Mouse (Mus musculus) layer of hippocampus, adult 18-20 months (tissue): Measurements from ENCODE around the gene Ms4a6d. TPM values are rescaled to one million over a fixed set of nuclear protein-coding genes. Genes with fewer than 3 reads are reported as not detected.

ENCODE experiments used
- DNase-seq, 2 experiments: peaks; one replicate each; pipeline ENCODE4 v3.0.0; 2022; ENCODE audit warnings: low spot score in 2 of 2
- long read RNA-seq: library from polyadenylated mRNA; stranded (forward); transcript quantifications from one replicate; pipeline ENCODE4 v2.0.0, GENCODE M21; 2021
- total RNA-seq, 2 experiments: library from RNA; stranded (reverse); gene quantifications; 2 replicates each; pipeline ENCODE4 v1.2.3; 2021

The Ms4a6d gene
- 1 to 10 TPM; 1.4 TPM for total RNA-seq
- long read RNA-seq, partial matches to known transcripts: 0 of 2 reads
- long read RNA-seq, other reads (novel, unspliced or antisense): 0 of 2 reads

DNA sequence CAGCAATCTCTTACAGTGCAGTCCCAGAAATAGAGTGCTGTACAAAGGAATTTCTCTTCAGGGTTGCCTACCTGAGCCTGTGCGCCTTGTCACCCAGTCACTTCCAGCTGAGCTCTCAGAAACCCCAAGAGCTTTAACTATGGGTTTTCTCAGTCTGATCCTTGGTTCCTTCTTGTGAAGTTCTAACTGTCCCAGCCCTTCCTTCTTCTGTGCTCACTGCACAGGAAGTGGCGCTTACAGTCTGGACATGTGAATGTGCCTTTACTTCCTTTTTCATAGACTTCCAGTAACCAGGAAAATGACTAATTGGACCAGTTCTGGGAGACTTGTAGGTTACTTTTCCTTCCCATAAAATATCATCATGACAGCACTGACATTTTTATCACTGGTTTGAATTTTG, at the start of gene Ms4a6d:
Ms4a6d (minus strand) TSS at position 247 of the 400 bp plus-strand sequence.
- DNase-seq: no peak

DNA sequence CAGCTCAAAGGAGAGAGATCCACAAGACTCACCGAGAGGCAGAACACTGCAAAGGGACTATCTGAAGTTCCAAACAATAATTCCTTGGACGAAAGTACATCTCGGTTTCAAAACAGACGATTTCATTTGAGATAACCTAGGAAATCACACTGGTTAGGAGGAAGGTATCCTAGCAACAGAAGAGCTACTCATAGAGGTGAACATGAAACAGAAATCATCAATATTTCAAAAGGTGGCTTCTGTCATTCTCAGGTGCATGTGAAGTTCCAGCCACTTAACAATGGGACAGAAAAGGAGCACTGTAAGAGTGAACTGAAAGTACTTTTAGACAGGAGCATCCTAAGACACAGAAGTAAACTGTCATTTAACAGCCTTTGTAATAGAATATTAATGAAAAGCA, 44.9 kb upstream of the Ms4a6d start:
- DNase-seq: no peak

DNA sequence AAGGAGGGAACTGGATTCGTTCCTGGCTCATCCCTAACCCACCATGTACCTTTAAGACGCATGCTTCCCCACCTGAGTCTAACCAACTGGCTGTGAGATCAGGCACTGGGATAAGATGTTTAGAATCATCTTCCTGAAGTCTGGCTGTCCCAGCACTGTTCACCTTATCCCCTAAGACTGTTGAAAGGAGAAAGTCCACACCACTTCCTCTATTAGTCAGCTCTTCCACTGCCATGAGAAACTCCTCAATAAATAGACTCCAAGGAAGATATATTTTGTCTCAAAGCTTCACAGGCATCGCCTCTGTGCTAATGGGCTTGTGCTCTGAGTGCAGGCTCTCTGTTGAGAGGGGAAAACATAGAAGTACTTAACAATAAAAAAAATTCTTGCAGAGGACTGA, 41.5 kb upstream of the Ms4a6d start:
- no peak for DNase-seq

DNA sequence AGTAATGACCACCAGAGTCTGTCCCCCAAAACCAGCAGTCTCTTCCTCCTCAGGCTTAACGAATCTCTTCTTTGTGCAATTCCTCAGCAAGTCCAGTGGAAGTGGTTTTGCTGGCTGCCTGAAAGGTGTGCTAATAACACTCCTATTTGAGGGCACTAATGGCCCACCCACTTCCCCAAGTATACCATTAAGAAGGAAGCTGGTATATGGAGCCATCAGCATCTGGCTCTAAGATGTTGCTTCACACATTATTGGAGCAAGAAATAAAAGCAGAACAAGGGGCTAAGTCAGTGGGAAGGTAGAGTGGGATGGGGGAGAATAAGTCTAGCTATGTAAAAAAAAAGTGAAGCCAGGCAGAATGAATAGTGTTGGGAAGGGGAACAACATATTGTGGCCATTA, 36.1 kb upstream of the Ms4a6d start, which contains the start of gene Ms4a3:
Ms4a3 (minus strand) TSS at position 120 of the 400 bp plus-strand sequence.
- DNase-seq: no peak

DNA sequence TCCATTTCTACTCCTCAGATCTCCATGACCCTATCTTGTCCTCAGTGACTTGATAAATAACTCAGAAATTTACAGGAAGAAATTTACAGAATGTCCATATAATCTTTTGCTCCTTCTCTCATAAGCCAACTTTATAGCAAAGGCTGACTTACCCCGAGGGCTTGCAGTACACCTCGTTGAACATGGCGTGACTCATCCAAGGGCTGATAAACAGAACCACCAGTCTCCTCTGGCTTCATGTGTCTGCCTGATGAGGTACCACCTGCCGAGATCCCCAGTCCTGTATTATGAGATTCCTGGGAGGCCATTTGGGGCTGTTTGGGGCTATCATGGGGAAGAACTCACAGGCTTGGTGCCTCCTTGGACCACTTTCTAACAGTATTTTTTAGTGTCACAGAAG, 34.4 kb upstream of the Ms4a6d start:
- DNase-seq: no peak

DNA sequence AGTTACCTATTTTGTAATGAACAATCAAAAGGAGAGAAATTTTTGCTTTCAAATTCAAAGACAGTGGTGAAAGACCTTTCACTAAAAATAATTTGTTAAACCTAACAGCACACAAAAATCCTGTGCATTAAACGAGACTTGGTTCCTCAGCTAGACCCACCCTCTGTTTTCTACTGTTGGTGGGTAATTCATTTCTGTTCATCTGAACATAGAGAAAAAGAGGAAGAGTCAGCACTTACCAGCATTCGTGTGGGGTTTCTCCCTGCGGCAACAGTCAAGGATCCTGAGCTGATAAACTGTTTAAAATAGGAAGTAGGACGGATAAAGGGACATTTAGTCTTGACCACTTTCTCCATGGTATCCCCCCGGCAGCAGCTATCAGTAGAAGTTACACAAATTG, 30.9 kb upstream of the Ms4a6d start:
- no peak for DNase-seq

DNA sequence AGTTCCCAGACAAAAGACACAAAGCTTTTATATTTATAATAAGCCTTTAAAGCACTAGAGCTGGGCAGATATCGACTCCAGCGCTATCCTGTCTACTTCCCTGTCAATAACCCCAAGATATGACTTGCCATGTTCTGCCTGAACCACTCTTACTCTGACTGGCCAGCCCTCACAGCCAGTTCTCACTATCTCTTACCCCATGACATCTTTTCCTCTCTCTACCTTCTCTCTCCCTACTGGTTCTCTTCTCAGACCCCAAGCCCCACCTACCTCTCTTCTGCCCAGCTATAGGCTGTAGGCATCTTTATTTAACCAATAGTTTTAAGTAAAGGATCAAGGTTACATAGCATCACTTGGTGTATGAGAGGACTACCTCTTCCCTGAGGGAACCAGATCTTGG, 29.7 kb upstream of the Ms4a6d start:
- no peak for DNase-seq

DNA sequence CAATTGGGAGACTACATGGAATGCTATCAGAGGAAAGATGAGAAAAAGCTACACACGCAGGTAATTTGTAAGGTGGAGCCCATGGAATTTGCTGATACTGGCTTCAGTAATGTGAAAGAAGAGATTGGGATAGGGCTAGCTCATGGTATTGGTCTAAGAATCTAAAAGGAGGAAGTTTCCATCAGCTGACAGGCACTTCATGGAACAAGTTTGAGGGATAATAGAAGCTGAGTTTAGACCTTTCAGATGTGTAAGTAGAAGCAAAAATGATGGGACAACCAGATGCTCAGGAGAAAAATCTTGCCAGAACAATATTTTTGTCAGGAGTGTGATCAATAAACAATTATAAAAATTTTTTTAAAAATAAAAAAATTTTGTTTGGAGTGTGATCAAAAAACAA, 29.1 kb upstream of the Ms4a6d start:
- DNase-seq: no peak

DNA sequence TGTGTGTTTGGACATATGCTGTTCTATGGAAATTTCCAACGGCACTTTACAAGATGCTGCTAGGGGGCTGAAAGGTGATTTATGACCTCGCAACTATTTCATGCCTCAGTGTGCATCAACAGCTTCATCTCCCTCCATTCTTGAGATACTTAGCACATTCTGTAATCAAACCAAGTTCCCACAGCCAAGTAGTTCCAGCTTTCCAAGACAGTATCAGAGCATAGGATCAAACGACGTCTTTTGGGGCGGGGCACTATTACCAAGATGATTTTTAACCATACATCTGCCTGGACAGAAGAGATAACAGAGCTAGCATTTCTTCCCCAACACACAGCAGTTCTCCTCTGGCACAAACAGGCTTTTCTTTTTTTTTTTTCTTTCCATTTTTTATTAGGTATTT, 20.6 kb upstream of the Ms4a6d start:
- no peak for DNase-seq

DNA sequence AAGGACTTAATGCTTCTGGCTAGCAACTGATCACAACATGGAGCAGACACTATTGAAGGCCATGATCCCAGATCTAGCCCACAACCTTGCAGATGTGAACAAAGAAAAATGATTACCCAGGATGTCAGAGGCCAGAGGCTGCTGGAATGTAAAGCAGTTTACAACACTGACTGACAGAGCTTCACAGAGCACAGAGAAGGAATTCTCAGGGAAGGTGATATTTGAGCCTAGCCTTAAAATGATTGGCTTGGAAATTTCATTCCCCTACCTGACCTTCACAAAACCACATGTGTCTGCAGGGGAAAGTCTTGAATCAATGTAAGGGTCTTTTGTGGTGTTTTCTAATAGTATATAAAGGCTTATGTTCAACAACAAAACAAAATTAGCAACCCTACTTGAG, 20.2 kb upstream of the Ms4a6d start:
- no peak for DNase-seq

DNA sequence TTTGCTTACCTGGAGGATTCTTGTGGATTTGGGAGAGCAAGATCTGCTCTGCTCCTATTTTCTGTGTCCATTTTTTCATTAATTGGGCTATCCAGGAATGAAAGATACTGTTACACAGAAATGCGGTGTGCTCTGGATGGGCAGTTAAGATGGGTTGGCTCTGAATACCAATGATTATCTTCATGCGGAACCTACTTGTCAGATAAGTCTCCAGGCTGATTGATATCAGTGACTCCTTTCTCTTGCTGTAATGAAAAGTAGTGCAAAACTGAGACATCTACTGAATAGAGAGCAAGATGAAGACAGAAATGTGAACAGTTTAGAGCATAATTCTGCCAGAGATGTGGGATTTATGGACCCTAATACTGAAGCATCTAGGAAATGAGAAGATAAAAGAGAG, 18.9 kb upstream of the Ms4a6d start, which contains the start of gene Ms4a2:
Ms4a2 (minus strand) TSS at position 169 of the 400 bp plus-strand sequence.
- no peak for DNase-seq

DNA sequence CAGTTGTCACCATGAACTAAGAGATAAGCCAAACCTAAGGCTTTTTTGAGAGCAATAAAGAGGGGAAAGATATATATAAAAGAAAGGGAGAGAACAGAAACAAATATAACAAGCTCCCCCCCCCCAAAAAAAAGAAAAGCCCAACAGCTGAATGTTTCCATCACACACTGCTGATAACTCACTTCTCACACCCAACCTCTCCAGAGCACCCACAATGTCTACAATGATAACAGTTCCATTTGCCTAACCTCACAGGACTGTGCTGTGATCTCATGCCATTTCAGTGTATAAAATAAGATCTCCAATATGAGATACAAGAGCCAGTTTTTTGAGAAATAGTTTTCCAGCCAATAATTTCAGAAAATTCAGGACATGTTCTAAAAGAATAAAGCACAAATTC, 13.3 kb upstream of the Ms4a6d start:
- DNase-seq: no peak

DNA sequence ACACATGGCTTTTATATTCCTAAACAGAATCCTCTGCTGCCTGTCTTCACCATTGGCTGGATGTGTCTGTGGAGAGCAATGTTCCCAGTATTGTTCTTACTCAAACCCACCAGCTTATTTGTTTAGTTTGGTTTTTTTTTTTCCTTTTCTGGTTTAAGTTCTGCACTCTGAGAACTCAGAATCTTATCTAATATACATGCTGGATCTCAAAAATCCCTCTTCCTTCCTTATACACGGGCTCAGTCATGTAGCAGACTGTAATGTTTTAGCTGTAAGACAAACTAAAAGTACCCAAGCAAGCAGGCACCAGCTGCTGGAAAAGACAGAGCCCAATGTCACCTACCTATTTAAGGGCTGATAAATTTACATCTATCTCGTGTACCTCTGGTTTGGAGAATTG, 10.2 kb upstream of the Ms4a6d start:
- DNase-seq: no peak

DNA sequence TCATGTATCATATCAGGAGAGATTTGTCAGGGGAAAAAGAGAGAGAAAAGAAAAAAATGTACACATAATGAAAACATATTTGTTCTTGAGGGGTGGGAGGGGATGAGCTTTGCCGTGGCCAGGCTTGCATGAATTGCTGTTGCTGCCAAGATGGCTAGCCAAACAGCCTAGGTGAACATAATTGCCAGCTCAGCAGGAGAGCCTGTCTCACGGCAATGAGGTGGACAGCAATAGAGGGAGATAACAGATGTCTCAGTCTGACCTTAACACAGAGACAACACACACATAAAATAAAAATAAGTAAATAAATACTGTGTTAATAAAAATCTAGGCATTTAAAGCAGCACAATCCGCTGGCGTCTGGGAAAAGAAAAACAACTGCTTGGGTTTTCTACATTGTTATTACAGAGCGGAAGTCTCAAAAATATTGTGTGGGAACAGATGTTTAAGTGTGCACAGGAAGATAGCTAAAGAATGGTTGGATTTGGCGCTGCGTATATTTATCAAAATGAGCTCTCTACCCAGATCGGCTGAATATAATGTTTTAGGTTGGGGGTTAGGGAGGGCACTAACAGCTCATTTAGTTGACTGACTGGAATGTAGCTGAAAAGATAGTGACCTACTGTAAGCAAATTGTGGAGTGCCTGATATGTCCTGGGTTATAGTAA, 9.3 kb upstream of the Ms4a6d start:
- DNase-seq: no peak

DNA sequence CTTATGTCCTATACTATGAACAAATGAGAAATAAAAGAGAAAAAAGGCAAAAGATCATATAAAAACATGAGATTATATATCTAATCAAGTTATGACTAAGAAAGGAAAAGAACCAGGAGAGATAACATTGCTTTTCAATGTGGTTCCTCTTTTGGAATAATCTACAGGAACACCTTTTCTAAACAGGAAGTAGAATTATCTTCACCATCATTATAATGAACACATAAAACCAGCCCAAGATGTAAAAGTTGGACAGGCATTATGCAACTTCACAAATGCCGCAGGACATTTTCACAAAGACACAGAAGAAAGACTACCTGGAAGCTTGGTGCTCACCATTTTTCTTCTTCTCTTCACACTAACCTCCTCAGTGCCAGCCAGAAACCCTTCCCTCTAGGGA, 8.4 kb upstream of the Ms4a6d start:
- no peak for DNase-seq

DNA sequence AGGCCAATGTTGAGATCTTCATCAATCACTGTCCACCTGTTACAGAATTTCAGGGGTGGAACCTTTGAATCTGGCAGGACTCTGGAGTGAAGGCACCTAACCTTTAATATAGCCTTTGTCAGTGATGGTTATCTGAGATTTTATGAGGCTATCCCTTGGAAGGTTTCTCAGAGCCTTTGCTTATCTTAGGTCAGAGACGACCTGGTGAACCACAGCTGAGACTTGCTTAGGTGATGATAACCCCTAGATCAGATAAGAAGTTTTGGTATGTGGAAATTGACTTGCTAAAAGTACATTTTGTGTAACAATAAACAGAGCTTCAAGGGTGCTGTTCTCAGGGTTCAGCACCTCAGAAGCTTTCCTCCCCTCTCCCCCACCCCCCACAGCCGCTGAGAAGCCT, 7.6 kb upstream of the Ms4a6d start:
- DNase-seq: no peak

DNA sequence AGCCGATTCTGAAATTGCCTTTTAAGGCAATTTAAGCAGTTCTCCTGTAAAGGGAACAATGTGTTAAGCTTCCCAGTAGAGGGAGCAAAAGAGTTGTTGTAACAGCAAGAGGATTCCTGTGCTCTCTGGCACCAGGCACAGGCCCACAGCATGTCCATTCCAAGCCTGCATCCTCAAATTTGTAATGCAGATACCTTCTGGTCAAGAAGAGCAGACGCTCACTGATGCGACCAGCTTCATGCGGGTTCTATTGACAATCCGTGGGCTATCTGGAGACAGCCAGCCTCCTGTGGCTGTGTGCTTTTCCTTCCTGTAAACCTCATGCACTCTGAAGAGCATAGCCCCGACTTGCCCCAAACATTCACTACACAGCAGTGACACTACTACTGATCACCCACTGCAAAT, 6.9 kb upstream of the Ms4a6d start:
- peak in 1 of 2 experiments; percentile 51 for DNase-seq

DNA sequence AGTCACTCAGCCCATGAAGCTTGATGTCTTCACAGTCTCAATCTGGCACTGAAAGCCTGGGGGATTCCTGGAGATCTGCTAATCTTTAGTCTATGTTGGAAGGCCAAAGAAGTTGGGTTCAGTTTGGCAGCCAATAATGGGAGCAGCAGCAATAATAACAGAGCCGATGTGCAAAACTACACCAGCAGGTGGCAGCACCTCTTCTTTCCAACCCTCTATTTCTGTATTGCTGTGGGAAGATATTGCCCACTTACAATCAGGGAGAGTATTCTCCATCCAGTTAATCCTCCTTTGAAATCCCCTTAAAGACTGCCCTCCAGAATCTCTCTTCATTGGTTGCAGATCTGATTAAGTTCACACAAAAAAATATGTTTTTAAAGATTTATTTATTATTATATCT, 3.5 kb upstream of the Ms4a6d start:
- DNase-seq: peak in 1 of 2 experiments; percentile 46

DNA sequence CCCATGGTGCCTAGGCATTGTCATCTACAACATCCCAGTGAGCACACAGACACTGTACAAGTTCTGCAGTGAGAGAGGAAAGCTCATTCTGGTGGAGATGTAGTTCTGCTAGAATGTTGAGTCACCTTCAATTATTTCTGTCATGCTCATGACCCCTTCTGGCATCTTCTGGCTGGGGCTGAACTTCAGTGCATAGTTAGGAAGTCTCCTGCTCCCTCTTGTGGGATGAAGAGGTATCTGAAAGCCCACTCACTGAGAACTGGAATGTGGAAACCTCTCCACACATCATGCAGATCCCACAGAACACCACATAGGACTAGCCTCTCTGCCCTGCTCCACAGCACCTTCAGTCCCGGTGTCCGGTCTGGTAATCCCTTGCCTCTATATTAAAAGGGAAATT, 2.6 kb downstream of the Ms4a6d start:
- DNase-seq: peak in 1 of 2 experiments; percentile 71

DNA sequence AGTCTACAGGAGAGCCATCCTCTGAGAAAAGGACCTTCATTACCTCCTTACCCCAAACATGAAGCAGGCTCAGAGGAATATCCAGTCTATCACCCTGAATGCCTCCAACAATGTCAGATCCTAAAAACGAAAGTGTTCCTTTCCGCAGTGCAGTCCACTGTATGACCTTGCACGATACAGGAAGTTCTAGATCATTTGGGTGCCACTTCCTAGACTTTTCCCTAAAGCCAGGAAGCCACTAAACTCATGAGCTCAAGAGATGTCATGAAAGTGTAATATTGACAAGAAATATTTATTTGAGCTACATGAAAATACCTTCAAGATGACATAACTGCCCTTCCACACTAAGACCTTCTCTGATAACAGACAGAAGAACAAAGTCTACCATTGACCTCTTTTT, 3.3 kb downstream of the Ms4a6d start:
- DNase-seq: no peak

DNA sequence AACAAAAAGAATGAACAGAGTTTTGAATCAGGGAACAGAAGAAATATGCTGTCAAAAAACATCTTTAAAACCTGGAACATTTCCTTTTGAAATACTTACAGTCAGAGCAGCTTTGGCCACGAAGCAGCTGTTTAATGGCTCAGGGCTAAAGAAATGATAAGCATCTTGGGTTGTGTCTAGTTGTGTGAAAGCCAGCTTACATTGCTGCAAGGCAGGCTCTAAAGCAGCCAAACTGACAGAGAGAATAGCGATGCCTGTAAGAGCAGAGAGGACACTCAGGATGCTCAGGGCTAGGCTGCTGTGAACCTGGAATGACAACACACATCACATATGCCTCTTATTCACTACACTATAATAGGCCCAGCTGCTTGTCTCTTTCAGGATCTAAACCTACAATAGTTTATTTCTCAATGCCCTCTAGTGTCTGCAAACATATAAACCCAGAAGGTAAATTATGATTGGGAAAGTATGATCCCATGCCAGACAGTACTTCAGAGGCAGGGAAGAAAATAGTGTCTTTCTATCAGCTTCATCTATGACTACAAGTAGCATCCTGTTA, 14.7 kb downstream of the Ms4a6d start:
- no peak for DNase-seq

DNA sequence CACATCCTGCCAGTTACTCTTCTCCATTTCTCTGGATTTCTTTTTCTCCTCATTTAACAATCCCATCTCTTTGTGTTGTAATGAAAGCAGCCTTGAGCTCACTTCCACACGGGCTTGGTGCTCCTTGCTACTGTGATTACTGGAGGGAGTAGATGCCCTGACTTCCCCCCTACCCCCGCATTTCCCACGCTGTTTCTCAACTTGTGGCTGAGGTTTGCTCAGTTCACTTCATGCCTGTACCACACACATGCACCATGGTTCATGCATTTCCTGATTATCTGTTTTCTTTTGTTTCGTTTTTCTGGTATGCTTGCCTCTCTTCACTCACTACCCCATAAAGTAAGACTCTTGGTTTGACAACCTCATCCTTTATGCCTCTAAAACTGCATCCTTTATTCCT, 15.4 kb downstream of the Ms4a6d start:
- DNase-seq: no peak

DNA sequence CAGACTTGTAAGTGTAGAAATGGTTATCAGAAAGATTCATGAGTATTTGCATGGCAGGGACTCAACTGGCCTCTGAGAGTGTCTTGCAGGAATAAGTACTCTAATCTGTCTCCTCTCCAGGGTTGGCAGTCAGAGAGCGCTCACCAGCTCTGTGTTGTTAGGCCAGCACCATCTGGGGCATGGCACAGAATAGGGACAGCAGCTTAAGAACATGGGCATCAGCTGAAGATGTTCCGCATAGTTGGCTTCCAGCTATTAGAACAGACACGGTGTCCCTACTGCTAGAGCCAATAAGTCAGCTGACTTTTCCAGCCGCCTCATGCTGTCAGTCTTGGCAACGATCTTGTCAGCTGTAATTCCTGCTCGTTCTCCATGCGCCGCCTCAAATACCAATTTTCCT, 29.7 kb downstream of the Ms4a6d start:
- no peak for DNase-seq
